Mouse (Mus musculus): ENCODE data around the gene Srpk1.

DNA sequence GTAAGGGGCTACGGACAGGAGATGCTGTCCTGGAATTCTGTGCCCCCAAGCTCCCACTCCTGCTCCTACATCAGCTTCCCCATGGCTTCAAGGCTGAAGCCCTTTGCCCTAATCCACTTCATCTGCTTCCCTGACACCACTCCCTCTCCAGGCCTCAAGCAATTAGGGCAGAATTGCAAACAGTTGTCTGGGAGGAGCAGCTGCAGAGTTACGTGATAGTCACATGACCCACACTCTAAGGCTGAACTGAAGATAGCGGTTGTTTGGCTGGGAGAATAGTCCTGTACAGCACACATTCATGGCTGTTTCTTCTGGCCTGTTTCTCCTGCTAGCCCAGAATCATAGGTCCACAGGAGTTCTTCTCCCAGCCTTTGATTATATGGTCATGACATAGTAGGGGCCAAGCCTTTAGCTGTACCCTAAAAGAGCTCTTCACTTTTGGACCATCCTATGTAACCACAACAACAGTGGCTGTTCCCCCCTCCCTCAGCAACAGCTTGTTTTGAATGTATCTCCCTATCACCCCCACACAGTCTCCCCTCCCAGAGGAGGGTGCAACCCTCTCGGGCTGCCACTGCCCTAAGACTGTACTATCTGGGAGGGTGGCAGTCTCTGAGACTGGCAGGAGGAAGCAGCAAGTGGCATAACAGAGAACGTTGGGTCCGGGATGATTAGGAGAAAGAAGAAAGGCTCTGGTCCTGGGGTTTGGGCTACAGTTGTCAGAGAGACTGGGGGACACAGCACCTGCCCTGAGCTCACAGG, 65.7 kb downstream of the Srpk1 start:
- TF ChIP-seq CTCF (conservative IDR thresholded peaks at IDR 0.05 in 1 of 2, IDR thresholded peaks at IDR 0.05 in 1 of 2; ENCODE audit: low read depth in 2 of 2, low read length in 2 of 2) (no peak), NRF1 (IDR thresholded peaks at IDR 0.05; ENCODE audit: low read depth, low read length) (no peak), HCFC1 (IDR thresholded peaks at IDR 0.05; ENCODE audit: low read depth, low read length) (no peak)
